Mouse (Mus musculus) testis, adult 2 months (tissue): Measurements from ENCODE around the gene Itga6. TPM values are rescaled to one million over a fixed set of nuclear protein-coding genes. Genes with fewer than 3 reads are reported as not detected.
"Not testable (repeated sequence)": the region's sequence is repeated elsewhere in the genome, so short reads cannot be mapped to it uniquely, and the experiment has no call there.

ENCODE experiments used
- H3K27ac ChIP-seq: fragments of 200-500 bp; 2 replicates; pipeline ENCODE4 v1.5.1; 2012; ENCODE audit warnings: low read depth, low read length; ENCODE audit not compliant: control insufficient read depth, insufficient read depth
- H3K27me3 ChIP-seq: fragments of 200-500 bp; 2 replicates; pipeline ENCODE4 v1.6.1; 2012; ENCODE audit warnings: mild to moderate bottlenecking, low read length, moderate library complexity; ENCODE audit not compliant: control insufficient read depth, insufficient read depth
- H3K36me3 ChIP-seq: fragments of 200-500 bp; 2 replicates; pipeline ENCODE4 v1.6.1; 2012; ENCODE audit warnings: mild to moderate bottlenecking, low read length; ENCODE audit not compliant: control insufficient read depth, insufficient read depth
- H3K4me1 ChIP-seq: fragments of 200-500 bp; 2 replicates; pipeline ENCODE4 v1.6.1; 2012; ENCODE audit warnings: low read length; ENCODE audit not compliant: control insufficient read depth, insufficient read depth
- H3K4me3 ChIP-seq: fragments of 200-500 bp; 2 replicates; pipeline ENCODE4 v1.5.1; 2012; ENCODE audit warnings: low read depth, mild to moderate bottlenecking, low read length, moderate library complexity, mixed read lengths; ENCODE audit not compliant: control insufficient read depth
- CTCF ChIP-seq: fragments of 200-500 bp; IDR thresholded peaks from 2 replicates; pipeline ENCODE4 v1.5.1; 2012; ENCODE audit warnings: low read depth, mild to moderate bottlenecking, inconsistent platforms, low read length, moderate library complexity; ENCODE audit not compliant: control insufficient read depth, insufficient read depth, insufficient replicate concordance
- POLR2A ChIP-seq: fragments of 200-500 bp; IDR thresholded peaks from 2 replicates; pipeline ENCODE4 v1.6.1; 2012; ENCODE audit warnings: low read depth, mild to moderate bottlenecking, inconsistent platforms, low read length, moderate library complexity; ENCODE audit not compliant: control insufficient read depth
- polyA plus RNA-seq: library from polyadenylated mRNA; depleted of rRNA; stranded (reverse); fragments of >200 nt; gene quantifications from 2 replicates; pipeline ENCODE4 v1.2.3, GENCODE M21; 2012

Itga6 gene
- polyA plus RNA-seq, 1 experiment, result 5.2 TPM

- Histone ChIP-seq H3K4me1 (no peaks in the 10 kb centered on the region), H3K36me3 (no peaks in the 10 kb centered on the region), H3K27ac (no peak overlapping the region), H3K4me3 (no peak overlapping the region), H3K27me3 (no peaks in the 10 kb centered on the region)
- no peak for TF ChIP-seq POLR2A
- TF ChIP-seq CTCF, result no peak
Measured at GRCm38 (mm10) chr2:71888437-71888836, 143.0 kb downstream of the Itga6 start.

- Histone ChIP-seq H3K27me3 (no peaks in the 10 kb centered on the region), H3K4me1 (no peaks in the 10 kb centered on the region), H3K27ac (no peak overlapping the region), H3K4me3 (no peak overlapping the region), H3K36me3 (no peaks in the 10 kb centered on the region)
- TF ChIP-seq POLR2A (no peak), CTCF (no peak)
Measured at GRCm38 (mm10) chr2:71891536-71891935, 146.1 kb downstream of the Itga6 start.

GRCm38 (mm10) chr2:71892741-71893349 is 147.4 kb downstream of the Itga6 start:
- no peak overlapping the region for H3K4me3 ChIP-seq

GRCm38 (mm10) chr2:71895596-71896286 is 150.3 kb downstream of the Itga6 start:
- Histone ChIP-seq H3K4me3 (no peak overlapping the region), H3K4me1 (no peaks in the 10 kb centered on the region), H3K27ac (no peak overlapping the region), H3K27me3 (no peaks in the 10 kb centered on the region), H3K36me3 (no peaks in the 10 kb centered on the region)
- TF ChIP-seq CTCF (no peak), POLR2A (no peak)

More at GRCm38 (mm10) chr2:71892741-71893349, 147.4 kb downstream of the Itga6 start:
- Histone ChIP-seq H3K27me3 (no peaks in the 10 kb centered on the region), H3K4me1 (no peaks in the 10 kb centered on the region), H3K36me3 (no peaks in the 10 kb centered on the region), H3K27ac (no peak overlapping the region)
- TF ChIP-seq CTCF (no peak), POLR2A (no peak)

GRCm38 (mm10) chr2:71897420-71897819 is 152.0 kb downstream of the Itga6 start:
- H3K4me1 ChIP-seq, result no peaks in the 10 kb centered on the region
- TF ChIP-seq POLR2A (no peak), CTCF (no peak)
- no peak overlapping the region for H3K4me3 ChIP-seq
- no peaks in the 10 kb centered on the region for H3K27me3 ChIP-seq
- H3K27ac ChIP-seq, result no peak overlapping the region
- H3K36me3 ChIP-seq, result no peaks in the 10 kb centered on the region

- Histone ChIP-seq H3K4me3 (no peak overlapping the region), H3K27me3 (no peaks in the 10 kb centered on the region), H3K36me3 (no peaks in the 10 kb centered on the region), H3K4me1 (no peaks in the 10 kb centered on the region), H3K27ac (no peak overlapping the region)
- TF ChIP-seq POLR2A, result no peak
- TF ChIP-seq CTCF, result no peak
Measured at GRCm38 (mm10) chr2:71898335-71898856, 153.0 kb downstream of the Itga6 start.

GRCm38 (mm10) chr2:71899886-71900285 is 154.5 kb downstream of the Itga6 start:
- TF ChIP-seq CTCF (no peak), POLR2A (no peak)
- Histone ChIP-seq H3K27ac (no peak overlapping the region), H3K4me3 (no peak overlapping the region), H3K27me3 (no peaks in the 10 kb centered on the region), H3K4me1 (no peaks in the 10 kb centered on the region), H3K36me3 (no peaks in the 10 kb centered on the region)

GRCm38 (mm10) chr2:71905154-71905553 is 159.7 kb downstream of the Itga6 start:
- H3K27me3 ChIP-seq, result no peaks in the 10 kb centered on the region

GRCm38 (mm10) chr2:71906356-71906755 is 160.9 kb downstream of the Itga6 start:
- H3K4me1 ChIP-seq, H3K27me3 ChIP-seq, H3K36me3 ChIP-seq, H3K27ac ChIP-seq, H3K4me3 ChIP-seq: not testable (repeated sequence)

More at GRCm38 (mm10) chr2:71905154-71905553, 159.7 kb downstream of the Itga6 start:
- H3K27ac ChIP-seq, result no peak overlapping the region
- TF ChIP-seq POLR2A, result no peak
- no peak for TF ChIP-seq CTCF
- no peaks in the 10 kb centered on the region for H3K4me1 ChIP-seq
- no peak overlapping the region for H3K4me3 ChIP-seq
- H3K36me3 ChIP-seq, result no peaks in the 10 kb centered on the region
